Mouse (Mus musculus): Measurements from ENCODE around the gene Scaf4. TPM values are rescaled to one million over a fixed set of nuclear protein-coding genes. Genes with fewer than 3 reads are reported as not detected.

Scaf4 gene
- polyA plus RNA-seq, 1 experiment = 19.6 TPM

DNA sequence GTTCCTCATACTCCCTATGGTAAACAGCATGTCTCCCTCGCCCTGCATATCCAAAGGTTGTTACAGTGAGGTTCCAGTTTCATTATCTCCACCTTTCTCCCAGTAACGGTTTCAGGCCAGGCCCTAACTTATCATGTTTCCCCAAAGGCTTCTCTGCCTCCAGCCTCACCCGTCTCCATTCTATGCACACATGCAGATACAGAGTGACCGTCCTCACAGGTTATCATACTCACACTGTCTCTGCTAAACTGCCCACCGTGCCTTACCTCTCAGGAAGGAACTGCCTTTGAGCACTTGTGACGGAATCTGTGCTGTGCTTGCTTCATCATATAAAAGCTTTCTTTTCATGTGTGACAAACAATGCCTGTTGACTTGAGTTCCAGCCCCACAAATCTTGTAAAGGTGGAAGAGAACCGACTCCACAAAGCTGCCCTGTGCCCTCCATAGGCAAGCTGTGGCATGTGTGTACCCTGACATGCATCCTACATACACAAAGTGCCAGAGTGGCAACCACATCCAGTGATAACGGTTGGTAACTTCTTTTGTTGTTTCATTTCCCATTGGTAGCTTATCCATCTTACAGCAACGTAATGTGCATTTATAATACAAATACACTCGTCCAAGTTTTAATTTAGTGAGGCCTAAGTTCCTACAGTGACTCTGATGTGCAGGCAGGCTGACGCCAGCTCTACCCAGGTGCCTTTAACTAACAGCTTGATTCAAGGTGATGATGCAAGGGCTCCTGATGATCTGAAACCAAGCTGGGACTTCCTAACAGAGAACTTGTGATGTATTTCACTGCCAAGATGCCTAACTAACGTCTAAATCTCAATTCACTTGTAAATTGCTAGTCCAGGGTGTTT, 70.6 kb downstream of the Scaf4 start:
- DNase-seq (ENCODE audit: low read depth, low spot score) = no peak
- WGBS = 65% methylated on average over 12 of the region's 12 CpGs

- DNase-seq (ENCODE audit: low read depth, low spot score) = no peak
- 76% methylated on average over 8 of the region's 8 CpGs for WGBS
Observed at GRCm38 (mm10) chr16:90211767-90212166, 72.5 kb downstream of the Scaf4 start.

GRCm38 (mm10) chr16:90210717-90211116, 73.6 kb downstream of the Scaf4 start:
- no peak for DNase-seq (ENCODE audit: low read depth, low spot score)
- WGBS = 77% methylated on average over 10 of the region's 10 CpGs

GRCm38 (mm10) chr16:90208996-90209395, 75.3 kb downstream of the Scaf4 start:
- DNase-seq (ENCODE audit: low read depth, low spot score) = no peak
- WGBS = 82% methylated on average over 3 of the region's 3 CpGs

- 96% methylated on average over 2 of the region's 2 CpGs for WGBS
- no peak for DNase-seq (ENCODE audit: low read depth, low spot score)
Observed at GRCm38 (mm10) chr16:90204868-90205267, 79.4 kb downstream of the Scaf4 start.

DNA sequence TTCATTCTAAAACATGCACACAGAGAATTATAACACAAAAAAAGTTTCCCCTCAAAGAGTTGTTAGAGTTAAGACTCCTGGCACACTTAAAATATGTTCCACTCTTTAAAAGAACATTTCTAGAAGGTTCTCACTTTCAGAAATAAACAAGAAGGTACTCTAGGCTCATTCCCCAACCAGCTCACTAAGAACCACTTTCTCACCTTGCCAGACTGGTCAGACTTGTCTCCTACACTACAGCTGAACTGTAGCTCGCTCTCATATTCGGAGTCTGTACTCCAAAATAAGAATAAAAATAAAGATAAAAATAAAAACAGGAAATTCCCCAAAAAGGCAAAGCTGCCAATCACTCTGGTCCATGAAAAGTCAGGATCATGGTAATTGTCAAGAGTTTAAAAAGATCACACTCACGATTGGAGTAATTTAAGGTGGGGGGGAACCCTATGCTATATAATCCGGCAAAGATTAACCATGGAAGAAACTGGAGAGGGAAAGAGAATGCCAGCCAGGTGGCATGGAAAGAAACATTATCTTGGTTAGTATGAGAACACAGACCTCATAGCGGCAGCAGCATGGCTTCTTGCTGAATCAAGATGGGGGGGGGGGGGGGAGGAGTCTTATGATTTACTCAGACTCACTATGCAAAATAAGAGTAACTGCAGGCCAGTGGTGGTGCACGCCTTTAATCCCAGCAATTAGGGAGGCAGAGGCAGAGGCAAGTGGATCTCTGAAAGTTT, 80.9 kb downstream of the Scaf4 start:
- no peak for DNase-seq (ENCODE audit: low read depth, low spot score)
- 40% methylated on average over 6 of the region's 6 CpGs for WGBS

DNA sequence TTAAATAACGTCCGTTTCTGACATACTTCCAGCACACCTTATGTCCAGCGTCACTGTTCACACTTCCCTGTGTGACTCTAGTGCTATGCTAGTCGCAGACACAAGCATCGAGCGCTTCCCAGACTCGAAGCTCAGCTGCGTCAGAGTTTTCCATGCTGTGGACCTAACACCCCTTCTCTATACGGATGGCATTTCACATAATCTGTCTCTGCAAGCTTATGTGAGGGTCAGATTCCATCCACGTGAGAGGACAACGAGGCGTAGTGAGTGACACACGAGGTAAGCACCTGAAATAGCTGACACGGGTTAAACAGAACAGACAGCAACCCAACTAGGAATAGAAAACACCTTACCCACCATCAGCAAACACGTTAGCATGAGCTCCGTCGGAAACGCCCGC, 82.2 kb downstream of the Scaf4 start:
- no peak for DNase-seq (ENCODE audit: low read depth, low spot score)
- WGBS = 50% methylated on average over 19 of the region's 19 CpGs

DNA sequence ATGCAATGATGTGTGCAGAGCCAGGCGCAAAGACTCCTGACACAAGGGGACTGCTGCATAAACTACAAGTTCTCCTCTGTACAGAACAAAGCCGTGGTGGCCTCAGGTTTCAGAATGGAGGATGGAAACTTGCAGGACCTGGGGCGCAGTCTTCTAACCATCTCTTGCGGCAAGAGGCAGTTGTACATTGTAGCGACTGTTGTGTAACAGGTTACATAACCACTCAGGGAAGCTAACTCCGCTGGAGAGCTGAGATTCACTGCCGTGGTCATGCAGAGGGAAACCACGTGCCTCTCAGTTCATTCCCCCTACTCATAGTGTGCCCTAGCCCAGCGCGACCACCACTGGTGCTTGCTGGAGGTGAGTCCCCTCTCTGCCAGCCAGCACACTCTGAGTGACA, 85.1 kb downstream of the Scaf4 start:
- no peak for DNase-seq (ENCODE audit: low read depth, low spot score)
- WGBS = 90% methylated on average over 10 of the region's 10 CpGs

DNA sequence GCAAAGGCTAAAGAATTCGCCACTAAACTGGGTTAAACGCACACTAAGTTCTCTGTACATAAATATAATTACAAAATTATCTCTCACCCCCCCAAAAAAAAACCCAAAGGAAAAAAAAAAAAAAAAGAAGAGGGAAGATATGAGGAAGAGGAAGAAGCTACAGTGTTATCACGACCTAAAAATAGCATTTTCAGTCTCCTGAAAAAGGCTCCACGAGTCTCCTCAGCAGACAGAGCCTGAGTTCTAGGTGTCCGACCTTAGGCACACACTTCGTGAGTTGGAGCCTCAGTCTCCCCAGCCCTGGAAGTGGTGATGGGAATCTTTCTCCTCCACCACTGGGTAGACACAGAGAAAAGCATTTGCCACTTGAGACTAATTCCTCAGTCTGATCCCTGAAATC, 85.7 kb downstream of the Scaf4 start:
- DNase-seq (ENCODE audit: low read depth, low spot score) = no peak
- 83% methylated on average over 6 of the region's 6 CpGs for WGBS

DNA sequence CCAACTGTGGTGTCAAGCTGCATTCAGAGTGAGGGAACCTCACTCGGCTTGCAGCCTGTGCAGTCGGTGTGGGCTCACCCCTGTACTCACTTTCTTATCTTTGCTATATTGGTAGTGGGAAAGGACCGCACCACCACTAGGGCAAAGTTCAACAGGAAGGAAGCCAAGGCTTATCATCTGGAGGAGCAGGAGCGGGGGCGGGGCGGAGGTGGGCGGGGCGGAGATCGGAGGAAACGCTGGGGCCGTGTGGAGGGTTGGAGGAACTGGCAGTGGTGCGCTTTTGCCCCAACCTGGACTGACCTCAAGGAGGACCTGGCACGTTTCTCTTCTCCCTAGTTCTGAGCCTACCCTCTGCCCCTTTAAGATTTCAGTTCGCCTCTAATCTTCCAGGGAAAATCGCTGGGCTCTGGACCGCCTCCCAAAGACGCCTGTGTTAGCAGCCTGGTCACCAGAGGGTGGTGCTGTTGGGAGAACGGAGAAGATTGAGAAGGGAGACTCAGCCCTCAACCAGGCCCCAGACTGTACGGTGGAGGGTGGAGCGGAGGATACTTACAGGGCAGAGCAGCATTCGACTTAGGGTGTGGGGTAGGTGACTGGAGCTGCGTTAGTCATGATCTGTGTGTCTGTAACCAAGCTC, 86.8 kb downstream of the Scaf4 start:
- DNase-seq (ENCODE audit: low read depth, low spot score) = peak; percentile 82
- WGBS = under 1% methylated on average over 22 of the region's 22 CpGs

DNA sequence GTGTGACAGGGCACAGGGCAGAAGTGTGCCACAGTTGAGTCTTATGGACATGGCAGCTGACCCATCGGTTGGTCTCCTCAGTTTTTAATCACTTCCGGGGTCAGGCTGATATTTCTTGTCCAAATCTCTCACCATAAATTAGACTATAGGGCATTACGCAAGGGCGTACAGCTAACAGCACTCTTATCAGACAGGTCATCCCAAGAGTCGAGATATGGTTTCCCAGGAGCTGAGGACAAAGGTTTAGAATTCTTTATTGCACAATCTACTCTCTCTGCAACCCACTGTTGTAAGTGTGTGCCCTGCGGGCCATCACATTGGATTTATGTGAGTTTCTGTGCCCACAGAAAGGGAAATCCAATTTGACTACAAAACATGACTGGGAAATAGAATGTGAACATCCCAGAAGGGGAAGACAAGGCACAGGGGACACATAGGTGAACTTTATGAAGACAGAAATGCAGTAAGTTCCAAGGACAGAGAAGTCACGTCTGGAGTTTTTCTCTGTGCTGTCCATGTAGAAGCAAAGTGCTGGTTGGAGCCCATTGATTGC, 87.5 kb downstream of the Scaf4 start:
- 32% methylated on average over 7 of the region's 7 CpGs for WGBS
- DNase-seq (ENCODE audit: low read depth, low spot score) = no peak

GRCm38 (mm10) chr16:90193719-90194118, 90.6 kb downstream of the Scaf4 start:
- no peak for DNase-seq (ENCODE audit: low read depth, low spot score)

DNA sequence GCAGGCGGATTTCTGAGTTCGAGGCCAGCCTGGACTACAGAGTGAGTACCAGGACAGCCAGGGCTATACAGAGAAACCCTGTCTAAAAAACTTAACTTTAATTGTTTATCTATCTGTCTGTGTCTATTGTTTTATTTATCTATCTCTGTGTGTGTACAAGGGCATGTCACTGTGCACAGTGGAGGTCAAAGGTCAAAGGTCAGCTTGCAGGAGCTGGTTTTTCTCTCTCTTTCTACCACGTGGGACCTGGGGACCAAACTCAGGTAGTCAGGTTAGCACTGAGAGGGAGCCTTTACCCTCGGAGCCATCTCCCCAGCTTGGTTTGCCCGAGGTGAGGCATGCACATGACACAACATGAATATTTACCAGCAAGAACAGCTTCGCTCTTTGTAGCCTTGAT, 93.0 kb downstream of the Scaf4 start:
- DNase-seq (ENCODE audit: low read depth, low spot score) = no peak
- 66% methylated on average over 6 of the region's 6 CpGs for WGBS

- no peak for DNase-seq (ENCODE audit: low read depth, low spot score)
- WGBS = 13% methylated on average over 13 of the region's 13 CpGs
Observed at GRCm38 (mm10) chr16:90187453-90187852, 96.8 kb downstream of the Scaf4 start.

DNA sequence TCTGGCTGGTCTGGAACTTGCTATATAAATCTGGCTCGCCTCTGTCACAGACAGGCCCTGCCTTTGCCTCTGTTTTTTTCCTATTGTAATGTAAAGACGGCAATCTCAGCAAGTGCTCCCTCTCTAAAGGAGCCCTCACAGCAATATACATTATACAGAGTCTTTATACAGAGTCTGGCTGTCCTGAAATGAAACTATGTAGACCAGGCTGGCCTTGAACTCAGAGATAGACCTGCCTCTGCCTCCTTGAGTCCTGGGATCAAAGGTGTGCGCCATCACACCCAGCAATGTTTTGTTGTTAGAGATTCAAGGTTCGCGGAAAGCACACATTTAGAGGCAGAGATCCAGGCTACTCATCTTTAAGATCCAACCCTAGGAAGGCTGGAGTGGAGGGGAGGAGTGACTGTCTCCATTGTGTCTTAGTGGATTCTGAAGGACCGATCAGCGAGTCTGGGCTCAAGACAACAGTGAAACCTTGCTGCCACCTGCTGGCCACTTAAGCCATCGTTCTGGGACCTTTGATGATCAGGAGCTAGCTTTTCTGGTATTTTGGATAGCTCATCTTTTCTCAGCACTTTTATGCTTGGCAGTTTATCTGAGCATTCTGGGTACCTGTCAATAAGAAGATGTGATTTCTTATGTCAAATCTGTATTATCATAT, 98.2 kb downstream of the Scaf4 start:
- DNase-seq (ENCODE audit: low read depth, low spot score) = no peak
- WGBS = 50% methylated on average over 8 of the region's 8 CpGs

DNA sequence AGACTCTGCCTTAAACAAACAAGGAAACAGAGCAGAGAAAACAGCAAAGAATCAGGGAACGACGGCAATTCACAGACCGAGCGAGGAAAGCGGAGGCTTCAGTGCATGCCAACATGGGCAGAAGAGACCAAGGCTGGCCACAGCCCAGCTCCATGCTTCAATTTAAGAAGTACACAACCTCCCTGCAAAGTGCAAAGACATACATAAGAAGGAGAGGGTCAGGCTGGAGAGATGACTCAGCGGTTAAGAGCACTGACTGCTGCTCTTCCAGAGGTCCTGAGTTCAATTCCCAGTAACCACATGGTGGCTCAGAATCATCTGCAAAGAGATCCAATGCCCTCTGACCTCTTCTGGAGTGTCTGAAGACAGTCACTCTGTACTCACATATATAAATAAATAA, 100.2 kb downstream of the Scaf4 start:
- WGBS = 28% methylated on average over 6 of the region's 6 CpGs
- DNase-seq (ENCODE audit: low read depth, low spot score) = no peak

- WGBS = 36% methylated on average over 8 of the region's 8 CpGs
- no peak for DNase-seq (ENCODE audit: low read depth, low spot score)
Observed at GRCm38 (mm10) chr16:90181673-90182072, 102.6 kb downstream of the Scaf4 start.

GRCm38 (mm10) chr16:90180975-90181374, 103.3 kb downstream of the Scaf4 start:
- WGBS = 56% methylated on average over 6 of the region's 6 CpGs
- no peak for DNase-seq (ENCODE audit: low read depth, low spot score)

DNA sequence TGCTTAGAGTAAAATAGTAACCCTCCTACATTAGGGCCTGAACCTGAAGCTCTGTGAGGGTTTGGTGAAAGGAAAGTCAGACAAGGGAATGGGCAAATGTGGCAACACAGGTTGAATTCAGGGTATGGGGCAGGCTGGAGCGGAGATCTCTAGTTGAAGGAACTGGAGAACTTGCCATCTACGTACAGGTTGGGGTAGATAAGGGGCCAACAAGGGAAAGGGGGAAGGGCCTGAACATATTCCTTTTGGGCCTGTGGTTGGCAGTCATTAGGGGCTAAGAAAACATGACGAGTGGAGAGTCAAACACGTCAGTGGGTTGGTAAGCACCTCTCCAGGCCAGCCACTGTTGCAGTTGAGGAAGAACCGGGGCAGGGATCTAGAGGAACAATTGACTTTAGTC, 104.4 kb downstream of the Scaf4 start:
- 89% methylated on average over 5 of the region's 5 CpGs for WGBS
- no peak for DNase-seq (ENCODE audit: low read depth, low spot score)

- no peak for DNase-seq (ENCODE audit: low read depth, low spot score)
- WGBS = 94% methylated on average over 3 of the region's 3 CpGs
Observed at GRCm38 (mm10) chr16:90178404-90178803, 105.9 kb downstream of the Scaf4 start.
